Mouse (Mus musculus): ENCODE measurements around the gene Sbno2. TPM values are rescaled to one million over a fixed set of nuclear protein-coding genes. Genes with fewer than 3 reads are reported as not detected.

Gene Sbno2
- polyA plus RNA-seq, 1 experiment from 2014 or later: 11.8 TPM

GRCm38 (mm10) chr10:80027681-80028520 lies 77.5 kb downstream of the Sbno2 start:
- Histone ChIP-seq H3K4me2 (ENCODE audit: low read depth, low read length) (no peak overlapping the region), H3K9me3 (replicated peaks; ENCODE audit: control insufficient read depth, low read length) (no peaks in the 10 kb centered on the region), H3K4me3 (ENCODE audit: low read depth, low read length) (no peak overlapping the region), H3K27me3 (ENCODE audit: control insufficient read depth, insufficient read depth, low read depth, low read length) (no peaks in the 10 kb centered on the region), H3K27ac (ENCODE audit: low read length) (no peak overlapping the region), H3K9ac (ENCODE audit: low read depth, low read length) (no peak overlapping the region), H3K4me1 (ENCODE audit: control insufficient read depth, low read depth, low read length) (peaks cover 36% of the 10 kb centered on the region), H3K36me3 (ENCODE audit: control insufficient read depth, insufficient read depth) (peaks cover 8% of the 10 kb centered on the region; the same call in 1 of the 2 replicates)
- WGBS (ENCODE audit: insufficient replicate concordance): 60% methylated on average over 20 of the region's 20 CpGs
- peak; percentile 22; the same call in 1 of the 2 replicates for ATAC-seq (ENCODE audit: low read depth)

GRCm38 (mm10) chr10:80025889-80026288 lies 79.5 kb downstream of the Sbno2 start:
- H3K9me3 ChIP-seq (replicated peaks; ENCODE audit: control insufficient read depth, low read length): no peaks in the 10 kb centered on the region
- no peak overlapping the region for H3K9ac ChIP-seq (ENCODE audit: low read depth, low read length)
- no peak overlapping the region for H3K4me2 ChIP-seq (ENCODE audit: low read depth, low read length)
- H3K36me3 ChIP-seq (ENCODE audit: control insufficient read depth, insufficient read depth): peaks cover 11% of the 10 kb centered on the region; the same call in 1 of the 2 replicates
- WGBS (ENCODE audit: insufficient replicate concordance): 57% methylated on average over 12 of the region's 12 CpGs
- H3K4me1 ChIP-seq (ENCODE audit: control insufficient read depth, low read depth, low read length): peaks cover 31% of the 10 kb centered on the region
- H3K27me3 ChIP-seq (ENCODE audit: control insufficient read depth, insufficient read depth, low read depth, low read length): no peaks in the 10 kb centered on the region
- ATAC-seq (ENCODE audit: low read depth): 0 out of 2 replicates have a peak, but pooled peaks have one; percentile 15
- no peak overlapping the region for H3K27ac ChIP-seq (ENCODE audit: low read length)
- no peak overlapping the region for H3K4me3 ChIP-seq (ENCODE audit: low read depth, low read length)

- Histone ChIP-seq H3K9me3 (replicated peaks; ENCODE audit: control insufficient read depth, low read length) (no peaks in the 10 kb centered on the region), H3K4me2 (ENCODE audit: low read depth, low read length) (no peak overlapping the region), H3K27ac (ENCODE audit: low read length) (no peak overlapping the region), H3K9ac (ENCODE audit: low read depth, low read length) (no peak overlapping the region), H3K4me3 (ENCODE audit: low read depth, low read length) (no peak overlapping the region), H3K36me3 (ENCODE audit: control insufficient read depth, insufficient read depth) (peaks cover 11% of the 10 kb centered on the region; the same call in 1 of the 2 replicates), H3K27me3 (ENCODE audit: control insufficient read depth, insufficient read depth, low read depth, low read length) (no peaks in the 10 kb centered on the region), H3K4me1 (ENCODE audit: control insufficient read depth, low read depth, low read length) (peaks cover 31% of the 10 kb centered on the region)
- 74% methylated on average over 10 of the region's 10 CpGs for WGBS (ENCODE audit: insufficient replicate concordance)
- ATAC-seq (ENCODE audit: low read depth): no peak
Measured at GRCm38 (mm10) chr10:80025463-80025862, 79.9 kb downstream of the Sbno2 start.

GRCm38 (mm10) chr10:80025044-80025347 lies 80.4 kb downstream of the Sbno2 start:
- Histone ChIP-seq H3K4me3 (ENCODE audit: low read depth, low read length) (no peak overlapping the region), H3K9ac (ENCODE audit: low read depth, low read length) (no peak overlapping the region), H3K36me3 (ENCODE audit: control insufficient read depth, insufficient read depth) (peaks cover 11% of the 10 kb centered on the region; the same call in 1 of the 2 replicates), H3K27me3 (ENCODE audit: control insufficient read depth, insufficient read depth, low read depth, low read length) (no peaks in the 10 kb centered on the region), H3K27ac (ENCODE audit: low read length) (no peak overlapping the region), H3K9me3 (replicated peaks; ENCODE audit: control insufficient read depth, low read length) (no peaks in the 10 kb centered on the region), H3K4me1 (ENCODE audit: control insufficient read depth, low read depth, low read length) (peaks cover 31% of the 10 kb centered on the region), H3K4me2 (ENCODE audit: low read depth, low read length) (no peak overlapping the region)
- no peak for ATAC-seq (ENCODE audit: low read depth)
- 48% methylated on average over 4 of the region's 4 CpGs for WGBS (ENCODE audit: insufficient replicate concordance)

GRCm38 (mm10) chr10:80024229-80025043 lies 80.9 kb downstream of the Sbno2 start:
- H3K4me3 ChIP-seq (ENCODE audit: low read depth, low read length): no peak overlapping the region
- ATAC-seq (ENCODE audit: low read depth): no peak
- H3K4me1 ChIP-seq (ENCODE audit: control insufficient read depth, low read depth, low read length): peaks cover 35% of the 10 kb centered on the region
- no peaks in the 10 kb centered on the region for H3K9me3 ChIP-seq (replicated peaks; ENCODE audit: control insufficient read depth, low read length)
- 74% methylated on average over 15 of the region's 15 CpGs for WGBS (ENCODE audit: insufficient replicate concordance)
- H3K4me2 ChIP-seq (ENCODE audit: low read depth, low read length): no peak overlapping the region
- no peak overlapping the region for H3K9ac ChIP-seq (ENCODE audit: low read depth, low read length)
- H3K27me3 ChIP-seq (ENCODE audit: control insufficient read depth, insufficient read depth, low read depth, low read length): no peaks in the 10 kb centered on the region
- peak overlapping the region; percentile 23; the same call in 1 of the 2 replicates for H3K27ac ChIP-seq (ENCODE audit: low read length)
- peaks cover 11% of the 10 kb centered on the region; the same call in 1 of the 2 replicates for H3K36me3 ChIP-seq (ENCODE audit: control insufficient read depth, insufficient read depth)

GRCm38 (mm10) chr10:80023758-80024157 lies 81.6 kb downstream of the Sbno2 start:
- Histone ChIP-seq H3K9me3 (replicated peaks; ENCODE audit: control insufficient read depth, low read length) (no peaks in the 10 kb centered on the region), H3K4me3 (ENCODE audit: low read depth, low read length) (no peak overlapping the region), H3K36me3 (ENCODE audit: control insufficient read depth, insufficient read depth) (peaks cover 11% of the 10 kb centered on the region; the same call in 1 of the 2 replicates), H3K4me2 (ENCODE audit: low read depth, low read length) (no peak overlapping the region), H3K9ac (ENCODE audit: low read depth, low read length) (no peak overlapping the region), H3K4me1 (ENCODE audit: control insufficient read depth, low read depth, low read length) (peaks cover 42% of the 10 kb centered on the region), H3K27me3 (ENCODE audit: control insufficient read depth, insufficient read depth, low read depth, low read length) (no peaks in the 10 kb centered on the region), H3K27ac (ENCODE audit: low read length) (peak overlapping the region; percentile 15; the same call in 1 of the 2 replicates)
- WGBS (ENCODE audit: insufficient replicate concordance): 72% methylated on average over 5 of the region's 5 CpGs
- ATAC-seq (ENCODE audit: low read depth): no peak

- WGBS (ENCODE audit: insufficient replicate concordance): 81% methylated on average over 8 of the region's 8 CpGs
Measured at GRCm38 (mm10) chr10:80022806-80023205, 82.6 kb downstream of the Sbno2 start.

GRCm38 (mm10) chr10:80022164-80022563 lies 83.2 kb downstream of the Sbno2 start:
- Histone ChIP-seq H3K27ac (ENCODE audit: low read length) (no peak overlapping the region), H3K4me3 (ENCODE audit: low read depth, low read length) (no peak overlapping the region), H3K27me3 (ENCODE audit: control insufficient read depth, insufficient read depth, low read depth, low read length) (no peaks in the 10 kb centered on the region), H3K36me3 (ENCODE audit: control insufficient read depth, insufficient read depth) (peaks cover 8% of the 10 kb centered on the region; the same call in 1 of the 2 replicates), H3K9ac (ENCODE audit: low read depth, low read length) (no peak overlapping the region), H3K4me1 (ENCODE audit: control insufficient read depth, low read depth, low read length) (peaks cover 45% of the 10 kb centered on the region), H3K4me2 (ENCODE audit: low read depth, low read length) (no peak overlapping the region), H3K9me3 (replicated peaks; ENCODE audit: control insufficient read depth, low read length) (no peaks in the 10 kb centered on the region)
- WGBS (ENCODE audit: insufficient replicate concordance): 79% methylated on average over 12 of the region's 12 CpGs
- no peak for ATAC-seq (ENCODE audit: low read depth)

More at GRCm38 (mm10) chr10:80022806-80023205, 82.6 kb downstream of the Sbno2 start:
- Histone ChIP-seq H3K27ac (ENCODE audit: low read length) (no peak overlapping the region), H3K4me3 (ENCODE audit: low read depth, low read length) (no peak overlapping the region), H3K4me2 (ENCODE audit: low read depth, low read length) (no peak overlapping the region), H3K9me3 (replicated peaks; ENCODE audit: control insufficient read depth, low read length) (no peaks in the 10 kb centered on the region), H3K27me3 (ENCODE audit: control insufficient read depth, insufficient read depth, low read depth, low read length) (no peaks in the 10 kb centered on the region), H3K9ac (ENCODE audit: low read depth, low read length) (no peak overlapping the region), H3K36me3 (ENCODE audit: control insufficient read depth, insufficient read depth) (peaks cover 11% of the 10 kb centered on the region; the same call in 1 of the 2 replicates), H3K4me1 (ENCODE audit: control insufficient read depth, low read depth, low read length) (peaks cover 40% of the 10 kb centered on the region)
- ATAC-seq (ENCODE audit: low read depth): no peak
